Mouse (Mus musculus) CH12.LX (cell line): ENCODE results near the gene Prkci.

ENCODE experiments used
- BHLHE40 ChIP-seq: IDR thresholded peaks from 2 replicates; pipeline ENCODE4 v1.6.1; 2011; ENCODE audit warnings: mild to moderate bottlenecking, low read depth, low read length, improper control_type of control experiment
- CTCF ChIP-seq, 2 experiments: IDR thresholded peaks in 1 of 2; conservative IDR thresholded peaks in 1 of 2; 2 replicates each; pipeline ENCODE4 v1.5.1; 2011 to 2012; ENCODE audit warnings: low read depth in 2 of 2, low read length in 2 of 2, improper control_type of control experiment in 1 of 2, inconsistent platforms in 1 of 2, mild to moderate bottlenecking in 1 of 2, moderate library complexity in 1 of 2
- GABPA ChIP-seq: IDR thresholded peaks from 2 replicates; pipeline ENCODE4 v1.6.1; 2012; ENCODE audit warnings: low read depth, low read length, improper control_type of control experiment, inconsistent platforms; ENCODE audit not compliant: insufficient replicate concordance
- HCFC1 ChIP-seq: IDR thresholded peaks from 2 replicates; pipeline ENCODE4 v1.6.1; 2012; ENCODE audit warnings: low read depth, mild to moderate bottlenecking, inconsistent platforms, low read length, improper control_type of control experiment
- MAFK ChIP-seq: IDR thresholded peaks from 2 replicates; pipeline ENCODE4 v1.6.1; 2011; ENCODE audit warnings: low read length, improper control_type of control experiment; ENCODE audit not compliant: insufficient replicate concordance
- MAX ChIP-seq: IDR thresholded peaks from 2 replicates; pipeline ENCODE4 v1.6.1; 2011; ENCODE audit warnings: low read length, improper control_type of control experiment
- MEF2A ChIP-seq: IDR thresholded peaks from 2 replicates; pipeline ENCODE4 v1.6.1; 2014; ENCODE audit warnings: low read depth, mild to moderate bottlenecking, inconsistent platforms, low read length, improper control_type of control experiment, borderline replicate concordance
- POLR2A ChIP-seq: IDR thresholded peaks from 2 replicates; pipeline ENCODE4 v1.6.1; 2011; ENCODE audit warnings: low read depth, mild to moderate bottlenecking, improper control_type of control experiment, low read length
- RAD21 ChIP-seq: IDR thresholded peaks from 2 replicates; pipeline ENCODE4 v1.6.1; 2011; ENCODE audit warnings: low read depth, mild to moderate bottlenecking, low read length, improper control_type of control experiment, moderate library complexity
- RCOR1 ChIP-seq: conservative IDR thresholded peaks from 2 replicates; pipeline ENCODE4 v1.6.1; 2012; ENCODE audit warnings: low read depth, mild to moderate bottlenecking, inconsistent platforms, low read length, improper control_type of control experiment
- ZC3H11A ChIP-seq: IDR thresholded peaks from 2 replicates; pipeline ENCODE4 v1.6.1; 2012; ENCODE audit warnings: low read depth, mild to moderate bottlenecking, inconsistent platforms, low read length, improper control_type of control experiment
- ZNF384 ChIP-seq: IDR thresholded peaks from 2 replicates; pipeline ENCODE4 v1.6.1; 2012; ENCODE audit warnings: low read depth, low read length, improper control_type of control experiment, inconsistent platforms

- TF ChIP-seq CTCF (conservative IDR thresholded peaks at IDR 0.05 in 1 of 2, IDR thresholded peaks at IDR 0.05 in 1 of 2; ENCODE audit: low read depth in 2 of 2, low read length in 2 of 2) = no peak
- no peak for TF ChIP-seq HCFC1
- no peak for TF ChIP-seq RAD21
- TF ChIP-seq MAFK = no peak
- no peak for TF ChIP-seq BHLHE40
- TF ChIP-seq MEF2A = no peak
- no peak for TF ChIP-seq POLR2A
- no peak for TF ChIP-seq RCOR1
- no peak for TF ChIP-seq GABPA
- no peak for TF ChIP-seq ZC3H11A
- TF ChIP-seq ZNF384 = no peak
- no peak for TF ChIP-seq MAX
Observed at GRCm38 (mm10) chr3:31062325-31062724, 66.8 kb downstream of the Prkci start.
